Mouse (Mus musculus) Patski (cell line): ENCODE results near the gene Igbp1b. TPM values are rescaled to one million over a fixed set of nuclear protein-coding genes. Genes with fewer than 3 reads are reported as not detected.

Experiments used
- ATAC-seq: fragments of 100-300 bp; one replicate; pipeline ENCODE4 v1.8.0; 2021
- CTCF ChIA-PET: fragments of 350-600 bp; sonication (Branson Sonifier 250); formaldehyde crosslinking; loops from one replicate; lab custom pipeline; 2022; ENCODE audit warnings: inconsistent platforms; lab: Charles Lee
- POLR2A ChIA-PET: fragments of 350-600 bp; sonication (Branson Sonifier 250); formaldehyde crosslinking; loops from one replicate; lab custom pipeline; 2022; ENCODE audit warnings: antibody characterized with exemption, inconsistent platforms; lab: Charles Lee
- DNase-seq: peaks from one replicate; pipeline ENCODE4 v3.0.0-alpha.2; 2011; ENCODE audit warnings: low read depth, low spot score
- H3K27me3 ChIP-seq: fragments of 371-371 bp; one replicate; pipeline ENCODE4 v1.5.1; 2021
- CTCF ChIP-seq: fragments of 100-300 bp; IDR thresholded peaks from one replicate; pipeline ENCODE4 v1.5.1; 2021
- in situ Hi-C: fragments of 300-500 bp; cut with MboI; formaldehyde crosslinking; loops from 3 replicates; pipeline ENCODE4 v1.11.1; 2018; ENCODE audit warnings: low pct_unique_long_range_greater_than_20kb, mixed read lengths
- polyA plus RNA-seq: library from polyadenylated mRNA; unstranded; gene quantifications from one replicate; pipeline ENCODE4 v1.2.3, GENCODE M21; 2021

Igbp1b gene
- polyA plus RNA-seq, result not detected

DNA sequence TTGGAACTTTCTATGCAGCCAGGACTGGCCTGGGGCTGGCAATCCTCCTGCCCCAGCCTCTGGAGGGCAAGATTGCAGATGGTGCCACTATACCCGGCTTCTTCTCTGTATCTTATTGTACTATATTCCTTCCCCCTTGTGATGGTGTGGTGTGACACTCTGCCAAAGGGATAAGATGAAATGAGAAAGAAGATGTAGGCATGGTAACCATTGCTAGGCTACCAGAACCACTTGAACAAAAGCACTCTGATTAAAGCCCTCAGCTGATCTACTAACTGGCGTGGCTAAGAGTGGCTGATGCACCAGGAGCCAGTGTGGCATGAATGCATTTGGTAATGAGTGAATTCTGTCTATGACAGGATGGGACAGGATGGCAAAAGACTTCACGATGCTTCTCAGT is at the start of gene Igbp1b:
Gene Igbp1b (minus strand): TSS at position 29 of the 400 bp plus-strand sequence.
- ChIA-PET CTCF (no interaction called here), POLR2A (no interaction called here)
- no peak for TF ChIP-seq CTCF
- in situ Hi-C loops, result no loop called here
- ATAC-seq, result no peak
- DNase-seq, result no peak
- no peaks in the 10 kb centered on the region for H3K27me3 ChIP-seq

DNA sequence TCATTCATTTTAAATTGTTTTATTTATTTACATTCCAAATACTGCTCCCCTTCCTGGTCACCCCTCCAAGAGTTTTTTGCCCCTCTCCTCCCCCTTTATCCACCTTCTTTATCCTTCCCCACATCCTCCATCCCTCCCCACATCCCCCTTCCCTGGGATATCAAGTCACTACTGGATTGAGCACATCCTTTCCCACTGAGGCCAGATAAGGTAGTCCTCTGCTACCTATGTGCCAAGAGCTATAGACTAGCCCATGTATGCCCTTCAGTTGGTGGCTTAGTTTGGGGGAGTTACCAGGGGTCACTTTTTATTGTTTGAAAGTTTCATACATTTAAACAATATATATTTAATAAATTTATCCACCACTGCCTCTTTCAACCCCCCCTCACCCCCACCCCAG is 24.6 kb upstream of the Igbp1b start:
- ChIA-PET POLR2A (no interaction called here), CTCF (no interaction called here)
- TF ChIP-seq CTCF, result no peak
- in situ Hi-C loops, result no loop called here
- no peaks in the 10 kb centered on the region for H3K27me3 ChIP-seq
- DNase-seq (no peak), ATAC-seq (no peak)

DNA sequence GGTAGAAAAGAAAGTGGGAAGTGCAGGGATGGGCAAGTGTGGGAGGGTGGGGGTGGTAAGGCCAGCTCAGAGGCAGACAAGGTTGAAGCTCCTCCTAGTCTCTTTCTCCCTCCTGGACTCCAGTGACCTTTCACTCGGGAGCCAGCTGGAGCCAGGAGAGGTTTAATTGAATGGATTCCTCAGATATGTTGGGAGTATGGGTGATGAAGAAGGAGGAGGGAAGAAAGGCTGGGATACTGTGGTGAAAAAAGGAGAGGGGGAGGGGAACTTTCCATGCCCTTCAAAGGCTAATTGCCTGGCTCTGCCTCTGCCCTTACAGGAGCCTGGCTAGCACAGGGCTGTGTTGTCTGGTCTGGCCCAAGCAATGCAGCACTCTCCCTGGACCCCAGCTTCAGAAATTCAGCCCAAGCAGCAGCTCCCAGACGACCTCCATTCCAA is 14.4 kb upstream of the Igbp1b start:
- in situ Hi-C loops, result no loop called here
- TF ChIP-seq CTCF, result no peak
- H3K27me3 ChIP-seq, result no peaks in the 10 kb centered on the region
- POLR2A ChIA-PET, result no interaction called here
- no peak for ATAC-seq
- DNase-seq, result no peak
- CTCF ChIA-PET, result no interaction called here

DNA sequence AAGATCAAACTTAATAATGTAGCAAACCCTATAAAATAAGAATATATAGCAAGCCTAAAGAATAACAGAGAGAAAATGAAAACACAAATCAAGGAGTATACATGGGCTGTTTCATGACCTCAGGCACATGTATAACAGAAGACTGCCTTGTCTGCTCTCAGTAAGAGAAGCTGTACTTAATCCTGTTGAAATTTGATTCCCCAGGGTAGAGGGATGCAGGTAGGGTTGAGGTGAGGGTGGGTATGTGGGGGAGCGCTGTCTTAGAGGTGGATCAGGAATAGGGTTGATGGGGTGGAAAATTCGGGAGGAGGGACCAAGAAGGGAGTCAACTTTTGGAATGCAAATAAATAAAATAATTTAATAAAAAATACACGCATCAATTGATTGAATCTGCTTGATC is 7.1 kb upstream of the Igbp1b start:
- in situ Hi-C loops, result no loop called here
- no peak for ATAC-seq
- TF ChIP-seq CTCF, result no peak

DNA sequence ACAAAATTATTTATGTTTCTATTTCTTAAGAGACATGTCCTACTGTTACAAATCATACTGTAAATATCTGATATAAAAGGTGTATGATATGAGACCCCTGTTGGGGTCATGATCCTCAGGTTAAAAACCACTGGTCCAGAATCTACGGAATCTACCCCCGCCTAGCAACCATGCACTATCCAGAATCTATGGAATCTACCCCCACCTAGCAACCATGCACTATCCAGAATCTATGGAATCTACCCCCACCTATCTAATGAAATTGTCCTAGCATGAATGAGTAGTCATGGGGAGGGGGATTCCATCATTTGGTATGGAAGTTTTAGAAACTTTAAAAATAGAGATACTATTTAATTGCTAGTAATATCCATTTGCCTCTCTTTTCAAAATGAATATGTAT is 12.7 kb downstream of the Igbp1b start:
- DNase-seq (no peak), ATAC-seq (no peak)
- POLR2A ChIA-PET, result no interaction called here
- in situ Hi-C loops, result no loop called here
- H3K27me3 ChIP-seq, result no peaks in the 10 kb centered on the region
- CTCF ChIA-PET, result no interaction called here
- no peak for TF ChIP-seq CTCF

More for the DNA sequence above, 7.1 kb upstream of the Igbp1b start:
- DNase-seq, result no peak
- ChIA-PET POLR2A (no interaction called here), CTCF (no interaction called here)
- no peaks in the 10 kb centered on the region for H3K27me3 ChIP-seq

DNA sequence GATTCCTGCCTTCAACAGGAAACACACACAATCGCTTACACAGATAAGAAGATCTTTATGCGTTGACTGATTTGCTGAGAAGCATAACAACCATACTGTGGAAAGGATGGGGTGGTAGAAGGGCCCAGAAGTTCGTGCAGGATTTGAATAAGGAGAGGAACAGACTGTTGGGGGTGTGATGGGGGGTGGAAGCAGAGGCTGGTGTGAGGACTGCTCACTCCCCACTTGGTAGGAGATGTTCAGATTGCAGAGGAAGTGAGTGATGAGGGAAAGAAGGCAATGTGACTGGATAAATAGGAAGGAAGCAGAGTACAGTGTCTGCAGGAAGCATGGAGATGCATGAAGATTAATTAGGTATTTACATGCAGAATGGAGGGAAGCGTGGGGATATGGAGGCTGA is 19.0 kb downstream of the Igbp1b start:
- POLR2A ChIA-PET, result no interaction called here
- no peak for ATAC-seq
- no peaks in the 10 kb centered on the region for H3K27me3 ChIP-seq
- DNase-seq, result no peak
- TF ChIP-seq CTCF, result no peak
- CTCF ChIA-PET, result no interaction called here
- in situ Hi-C loops, result no loop called here

DNA sequence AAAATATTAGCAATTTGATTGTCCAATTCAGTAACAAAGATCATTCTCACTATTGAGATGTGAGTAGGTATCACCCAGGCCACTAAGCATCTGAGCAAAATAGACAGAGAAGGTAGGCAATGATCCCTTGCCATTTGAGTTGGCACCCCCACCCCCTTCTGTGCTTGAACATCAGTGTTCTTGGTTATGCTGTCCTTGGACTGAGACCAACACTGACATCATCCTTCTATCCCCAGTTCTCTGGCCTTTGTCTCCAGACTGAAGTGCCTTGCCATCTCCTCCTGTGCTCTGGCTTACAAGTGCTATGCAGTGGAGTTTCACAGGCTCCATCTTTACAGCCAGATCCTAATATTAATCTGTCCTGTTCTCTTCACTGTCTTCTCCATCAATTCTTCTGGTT is 37.6 kb downstream of the Igbp1b start:
- DNase-seq (no peak), ATAC-seq (no peak)
- no peak for TF ChIP-seq CTCF
- in situ Hi-C loops, result no loop called here
- CTCF ChIA-PET, result interaction anchor here (1.6 kb wide), 1 partner anchor 11 kb away, joined by 3 read pairs; no protein-coding TSS in a partner anchor
- POLR2A ChIA-PET, result no interaction called here
- no peaks in the 10 kb centered on the region for H3K27me3 ChIP-seq

DNA sequence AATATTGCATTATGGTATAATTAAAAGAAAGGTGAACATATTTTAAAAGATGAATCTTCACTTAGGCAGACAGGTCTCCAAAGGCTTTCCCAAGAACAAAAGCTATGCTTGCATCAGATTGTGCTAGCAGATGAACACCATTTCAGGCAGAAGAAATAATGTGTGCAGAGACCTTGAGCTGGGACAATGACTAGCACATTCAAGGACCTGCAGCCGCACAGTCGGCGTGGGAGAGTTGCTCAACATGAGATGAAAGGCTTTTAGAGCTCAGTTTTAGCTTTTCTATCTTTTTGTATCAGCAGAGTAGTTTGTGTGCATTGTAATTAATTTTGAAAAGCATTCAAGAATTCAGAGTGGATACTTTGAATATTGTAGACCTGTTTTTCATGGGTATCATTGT is 39.9 kb downstream of the Igbp1b start:
- CTCF ChIA-PET, result no interaction called here
- POLR2A ChIA-PET, result no interaction called here
- in situ Hi-C loops, result no loop called here
- no peak for ATAC-seq
- no peak for DNase-seq
- no peak for TF ChIP-seq CTCF
- no peaks in the 10 kb centered on the region for H3K27me3 ChIP-seq

Other genes with a start within 250 kb of the Igbp1b start
- gene Lmo3, start 76.6 kb downstream of the Igbp1b start, polyA plus RNA-seq, result not detected